Mouse (Mus musculus): ENCODE measurements at regions not wholly inside any gene's neighbourhood (a gene's known extent, or its start where the extent isn't known, plus 50 kb on each side); places are given as distances from the start of the nearest gene placed in this dataset.

GRCm38 (mm10) chr2:117804686-117805085 is 307.0 kb upstream of the Thbs1 start:
- H3K27me3 ChIP-seq (replicated peaks; ENCODE audit: control insufficient read depth, insufficient read depth, low read length), result no peaks in the 10 kb centered on the region
- no peak overlapping the region for H3K9ac ChIP-seq (replicated peaks; ENCODE audit: low read depth, low read length)
- no peak overlapping the region for H3K27ac ChIP-seq (ENCODE audit: low read length)
- no peaks in the 10 kb centered on the region for H3K36me3 ChIP-seq (ENCODE audit: control insufficient read depth, insufficient read depth)
- no peak for ATAC-seq
- no peak overlapping the region for H3K4me3 ChIP-seq (replicated peaks; ENCODE audit: low read length)
- H3K4me2 ChIP-seq (ENCODE audit: low read length), result no peak overlapping the region
- no peaks in the 10 kb centered on the region for H3K9me3 ChIP-seq (ENCODE audit: control insufficient read depth, low read length)
- no peaks in the 10 kb centered on the region for H3K4me1 ChIP-seq (replicated peaks; ENCODE audit: control insufficient read depth, insufficient read depth, low read length)

GRCm38 (mm10) chr2:117807121-117807520 is 304.6 kb upstream of the Thbs1 start:
- no peak overlapping the region for H3K4me2 ChIP-seq (ENCODE audit: low read length)
- H3K9ac ChIP-seq (replicated peaks; ENCODE audit: low read depth, low read length), result no peak overlapping the region
- no peaks in the 10 kb centered on the region for H3K4me1 ChIP-seq (replicated peaks; ENCODE audit: control insufficient read depth, insufficient read depth, low read length)
- whole genome bisulfite sequencing, result 97% methylated on average over 3 of the region's 3 CpGs
- no peak for ATAC-seq
- H3K27ac ChIP-seq (ENCODE audit: low read length), result no peak overlapping the region
- H3K4me3 ChIP-seq (replicated peaks; ENCODE audit: low read length), result no peak overlapping the region
- no peaks in the 10 kb centered on the region for H3K36me3 ChIP-seq (ENCODE audit: control insufficient read depth, insufficient read depth)
- no peaks in the 10 kb centered on the region for H3K9me3 ChIP-seq (ENCODE audit: control insufficient read depth, low read length)
- H3K27me3 ChIP-seq (replicated peaks; ENCODE audit: control insufficient read depth, insufficient read depth, low read length), result no peaks in the 10 kb centered on the region

GRCm38 (mm10) chr2:117811506-117811905 is 300.2 kb upstream of the Thbs1 start:
- ATAC-seq, result no peak
- Histone ChIP-seq H3K36me3 (ENCODE audit: control insufficient read depth, insufficient read depth) (no peaks in the 10 kb centered on the region), H3K4me2 (ENCODE audit: low read length) (no peak overlapping the region), H3K9me3 (ENCODE audit: control insufficient read depth, low read length) (no peaks in the 10 kb centered on the region), H3K4me3 (replicated peaks; ENCODE audit: low read length) (no peak overlapping the region), H3K9ac (replicated peaks; ENCODE audit: low read depth, low read length) (no peak overlapping the region), H3K27me3 (replicated peaks; ENCODE audit: control insufficient read depth, insufficient read depth, low read length) (no peaks in the 10 kb centered on the region), H3K4me1 (replicated peaks; ENCODE audit: control insufficient read depth, insufficient read depth, low read length) (no peaks in the 10 kb centered on the region), H3K27ac (ENCODE audit: low read length) (no peak overlapping the region)
- WGBS, result 69% methylated on average over 1 of the region's 1 CpGs

GRCm38 (mm10) chr2:117811931-117812330 is 299.7 kb upstream of the Thbs1 start:
- Histone ChIP-seq H3K9me3 (ENCODE audit: control insufficient read depth, low read length) (no peaks in the 10 kb centered on the region), H3K9ac (replicated peaks; ENCODE audit: low read depth, low read length) (no peak overlapping the region), H3K27me3 (replicated peaks; ENCODE audit: control insufficient read depth, insufficient read depth, low read length) (no peaks in the 10 kb centered on the region), H3K4me3 (replicated peaks; ENCODE audit: low read length) (no peak overlapping the region), H3K4me2 (ENCODE audit: low read length) (no peak overlapping the region), H3K4me1 (replicated peaks; ENCODE audit: control insufficient read depth, insufficient read depth, low read length) (no peaks in the 10 kb centered on the region), H3K36me3 (ENCODE audit: control insufficient read depth, insufficient read depth) (no peaks in the 10 kb centered on the region), H3K27ac (ENCODE audit: low read length) (no peak overlapping the region)
- no peak for ATAC-seq
- WGBS, result 83% methylated on average over 2 of the region's 2 CpGs

- no peak for ATAC-seq
- 84% methylated on average over 3 of the region's 3 CpGs for WGBS
- Histone ChIP-seq H3K9me3 (ENCODE audit: control insufficient read depth, low read length) (no peaks in the 10 kb centered on the region), H3K27ac (ENCODE audit: low read length) (no peak overlapping the region), H3K36me3 (ENCODE audit: control insufficient read depth, insufficient read depth) (no peaks in the 10 kb centered on the region), H3K27me3 (replicated peaks; ENCODE audit: control insufficient read depth, insufficient read depth, low read length) (no peaks in the 10 kb centered on the region), H3K4me3 (replicated peaks; ENCODE audit: low read length) (no peak overlapping the region), H3K9ac (replicated peaks; ENCODE audit: low read depth, low read length) (no peak overlapping the region), H3K4me2 (ENCODE audit: low read length) (no peak overlapping the region), H3K4me1 (replicated peaks; ENCODE audit: control insufficient read depth, insufficient read depth, low read length) (no peaks in the 10 kb centered on the region)
Measured at GRCm38 (mm10) chr2:117819701-117820225, 291.9 kb upstream of the Thbs1 start.

GRCm38 (mm10) chr2:117820708-117821107 is 291.0 kb upstream of the Thbs1 start:
- H3K4me1 ChIP-seq (replicated peaks; ENCODE audit: control insufficient read depth, insufficient read depth, low read length), result no peaks in the 10 kb centered on the region
- H3K9ac ChIP-seq (replicated peaks; ENCODE audit: low read depth, low read length), result no peak overlapping the region
- H3K27ac ChIP-seq (ENCODE audit: low read length), result no peak overlapping the region
- no peak overlapping the region for H3K4me2 ChIP-seq (ENCODE audit: low read length)
- no peaks in the 10 kb centered on the region for H3K27me3 ChIP-seq (replicated peaks; ENCODE audit: control insufficient read depth, insufficient read depth, low read length)
- H3K36me3 ChIP-seq (ENCODE audit: control insufficient read depth, insufficient read depth), result no peaks in the 10 kb centered on the region
- H3K4me3 ChIP-seq (replicated peaks; ENCODE audit: low read length), result no peak overlapping the region
- H3K9me3 ChIP-seq (ENCODE audit: control insufficient read depth, low read length), result no peaks in the 10 kb centered on the region
- no peak for ATAC-seq

GRCm38 (mm10) chr2:117825088-117825487 is 286.6 kb upstream of the Thbs1 start:
- Histone ChIP-seq H3K4me3 (replicated peaks; ENCODE audit: low read length) (no peak overlapping the region), H3K9me3 (ENCODE audit: control insufficient read depth, low read length) (no peaks in the 10 kb centered on the region), H3K36me3 (ENCODE audit: control insufficient read depth, insufficient read depth) (no peaks in the 10 kb centered on the region), H3K4me1 (replicated peaks; ENCODE audit: control insufficient read depth, insufficient read depth, low read length) (no peaks in the 10 kb centered on the region), H3K27ac (ENCODE audit: low read length) (no peak overlapping the region), H3K27me3 (replicated peaks; ENCODE audit: control insufficient read depth, insufficient read depth, low read length) (no peaks in the 10 kb centered on the region), H3K4me2 (ENCODE audit: low read length) (no peak overlapping the region), H3K9ac (replicated peaks; ENCODE audit: low read depth, low read length) (no peak overlapping the region)
- no peak for ATAC-seq
- WGBS, result 77% methylated on average over 8 of the region's 8 CpGs

- 93% methylated on average over 3 of the region's 3 CpGs for WGBS
- Histone ChIP-seq H3K9me3 (ENCODE audit: control insufficient read depth, low read length) (no peaks in the 10 kb centered on the region), H3K4me1 (replicated peaks; ENCODE audit: control insufficient read depth, insufficient read depth, low read length) (no peaks in the 10 kb centered on the region), H3K36me3 (ENCODE audit: control insufficient read depth, insufficient read depth) (no peaks in the 10 kb centered on the region), H3K9ac (replicated peaks; ENCODE audit: low read depth, low read length) (no peak overlapping the region), H3K4me2 (ENCODE audit: low read length) (no peak overlapping the region), H3K4me3 (replicated peaks; ENCODE audit: low read length) (no peak overlapping the region), H3K27me3 (replicated peaks; ENCODE audit: control insufficient read depth, insufficient read depth, low read length) (no peaks in the 10 kb centered on the region), H3K27ac (ENCODE audit: low read length) (no peak overlapping the region)
- ATAC-seq, result no peak
Measured at GRCm38 (mm10) chr2:117827278-117827677, 284.4 kb upstream of the Thbs1 start.

GRCm38 (mm10) chr2:117838387-117838786 is 273.3 kb upstream of the Thbs1 start:
- no peaks in the 10 kb centered on the region for H3K4me1 ChIP-seq (replicated peaks; ENCODE audit: control insufficient read depth, insufficient read depth, low read length)
- H3K4me3 ChIP-seq (replicated peaks; ENCODE audit: low read length), result no peak overlapping the region
- no peaks in the 10 kb centered on the region for H3K27me3 ChIP-seq (replicated peaks; ENCODE audit: control insufficient read depth, insufficient read depth, low read length)
- H3K27ac ChIP-seq (ENCODE audit: low read length), result no peak overlapping the region
- H3K4me2 ChIP-seq (ENCODE audit: low read length), result no peak overlapping the region
- no peak overlapping the region for H3K9ac ChIP-seq (replicated peaks; ENCODE audit: low read depth, low read length)
- ATAC-seq, result no peak
- no peaks in the 10 kb centered on the region for H3K36me3 ChIP-seq (ENCODE audit: control insufficient read depth, insufficient read depth)
- WGBS, result 82% methylated on average over 2 of the region's 2 CpGs
- H3K9me3 ChIP-seq (ENCODE audit: control insufficient read depth, low read length), result no peaks in the 10 kb centered on the region

GRCm38 (mm10) chr2:117840406-117840805 is 271.3 kb upstream of the Thbs1 start:
- H3K4me1 ChIP-seq (replicated peaks; ENCODE audit: control insufficient read depth, insufficient read depth, low read length), result no peaks in the 10 kb centered on the region
- no peaks in the 10 kb centered on the region for H3K36me3 ChIP-seq (ENCODE audit: control insufficient read depth, insufficient read depth)

More at GRCm38 (mm10) chr2:117840406-117840805, 271.3 kb upstream of the Thbs1 start:
- H3K9ac ChIP-seq (replicated peaks; ENCODE audit: low read depth, low read length), result no peak overlapping the region
- no peak overlapping the region for H3K4me2 ChIP-seq (ENCODE audit: low read length)
- no peak for ATAC-seq
- H3K27ac ChIP-seq (ENCODE audit: low read length), result no peak overlapping the region
- H3K4me3 ChIP-seq (replicated peaks; ENCODE audit: low read length), result no peak overlapping the region
- WGBS, result 95% methylated on average over 1 of the region's 1 CpGs
- no peaks in the 10 kb centered on the region for H3K27me3 ChIP-seq (replicated peaks; ENCODE audit: control insufficient read depth, insufficient read depth, low read length)
- H3K9me3 ChIP-seq (ENCODE audit: control insufficient read depth, low read length), result no peaks in the 10 kb centered on the region
